Mouse (Mus musculus) cerebellum, adult 8-10 months (tissue): Measurements from ENCODE around the gene Samd1.

Source experiments
- DNase-seq: peaks from one replicate; pipeline ENCODE4 v3.0.0; 2022

The Samd1 gene

GRCm38 (mm10) chr8:84012499-84013165 is 15.2 kb downstream of the Samd1 start:
- DNase-seq: no peak

GRCm38 (mm10) chr8:84015833-84016232 is 18.4 kb downstream of the Samd1 start:
- DNase-seq: no peak

DNA sequence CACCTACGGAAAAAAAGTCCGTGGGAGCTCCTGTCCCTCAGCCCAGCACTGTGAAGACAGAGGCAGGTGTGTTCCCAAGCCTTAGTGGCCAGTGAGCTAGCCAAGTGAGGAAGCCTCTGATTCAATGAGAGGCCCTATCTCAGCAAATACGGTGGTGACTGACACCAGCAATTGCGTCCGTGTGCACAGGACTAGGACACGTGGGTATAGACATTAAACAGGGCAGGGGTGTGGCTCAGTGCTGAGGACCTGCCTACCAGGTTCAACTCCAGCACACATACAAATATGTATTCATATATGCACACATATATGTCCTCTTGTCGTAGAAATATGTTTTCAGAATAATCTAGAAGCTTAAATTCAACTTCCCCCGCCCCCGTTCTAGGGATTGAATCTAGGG is 22.3 kb downstream of the Samd1 start:
- no peak for DNase-seq

- DNase-seq: no peak
Observed at GRCm38 (mm10) chr8:84021096-84021495, 23.6 kb downstream of the Samd1 start, which contains the start of gene Palm3. Palm3 (plus strand) TSS chr8:84021471.

DNA sequence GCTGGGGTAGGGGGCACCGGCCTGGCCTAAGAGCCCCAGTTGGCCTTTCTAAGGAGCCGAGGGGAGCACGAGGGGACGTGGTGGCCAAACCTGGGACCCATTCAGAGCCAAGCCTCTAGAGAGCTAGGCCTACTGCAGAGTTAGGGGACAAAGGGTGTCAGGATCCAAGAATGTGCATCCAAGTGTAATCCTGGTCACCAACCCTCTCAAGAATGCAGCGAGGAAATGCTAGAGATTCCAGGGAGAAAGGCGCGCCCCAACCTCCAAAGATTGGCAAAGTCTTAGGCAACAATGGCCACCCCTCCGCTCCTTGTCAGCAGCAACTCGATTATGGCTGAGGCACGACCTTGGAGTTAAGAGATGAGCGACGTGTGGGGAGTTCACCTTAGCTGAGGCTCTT is 24.1 kb downstream of the Samd1 start:
- DNase-seq: no peak

DNA sequence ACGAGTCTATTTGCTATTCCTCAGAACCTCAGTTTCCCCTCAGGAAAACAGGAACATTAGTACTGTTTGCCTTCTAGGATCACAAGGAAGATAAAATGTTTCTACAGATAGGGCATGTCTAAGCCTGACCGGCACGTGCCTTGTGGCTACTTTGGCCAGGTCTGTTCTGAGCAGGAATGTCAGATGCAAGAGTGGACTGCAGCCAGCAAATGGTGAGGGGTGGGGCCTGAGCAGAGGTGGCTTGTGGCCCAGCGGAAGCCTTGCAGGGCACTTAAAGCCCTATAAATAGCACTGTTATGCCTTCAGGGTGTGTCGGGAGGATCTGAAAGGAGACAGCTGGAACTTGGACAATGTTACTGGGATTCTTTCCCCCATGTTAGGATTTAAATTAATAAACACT is 25.6 kb downstream of the Samd1 start:
- DNase-seq: no peak

GRCm38 (mm10) chr8:84023631-84024030 is 26.2 kb downstream of the Samd1 start:
- DNase-seq: no peak

GRCm38 (mm10) chr8:84024171-84024570 is 26.7 kb downstream of the Samd1 start:
- DNase-seq: no peak

DNA sequence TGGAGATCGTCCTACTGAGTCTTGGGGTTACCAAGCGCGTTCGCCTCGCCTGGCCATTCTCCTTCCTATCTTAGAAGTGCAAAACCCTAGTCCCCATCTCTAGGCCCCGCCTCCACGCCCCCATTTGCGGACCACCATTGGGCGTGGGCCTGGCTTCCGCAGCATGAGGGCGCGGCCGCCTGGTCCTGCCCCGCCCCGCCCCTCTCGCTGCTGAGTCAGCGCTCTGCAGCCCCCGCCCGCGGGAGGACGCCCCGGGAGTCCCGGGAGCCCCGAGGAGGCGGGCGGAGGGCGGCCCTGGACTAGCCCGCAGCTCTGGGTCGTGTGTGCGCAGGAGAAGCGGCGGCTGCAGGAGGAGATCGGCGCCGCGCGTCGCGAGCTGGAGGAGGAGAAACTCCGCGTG is 28.4 kb downstream of the Samd1 start:
- no peak for DNase-seq

DNA sequence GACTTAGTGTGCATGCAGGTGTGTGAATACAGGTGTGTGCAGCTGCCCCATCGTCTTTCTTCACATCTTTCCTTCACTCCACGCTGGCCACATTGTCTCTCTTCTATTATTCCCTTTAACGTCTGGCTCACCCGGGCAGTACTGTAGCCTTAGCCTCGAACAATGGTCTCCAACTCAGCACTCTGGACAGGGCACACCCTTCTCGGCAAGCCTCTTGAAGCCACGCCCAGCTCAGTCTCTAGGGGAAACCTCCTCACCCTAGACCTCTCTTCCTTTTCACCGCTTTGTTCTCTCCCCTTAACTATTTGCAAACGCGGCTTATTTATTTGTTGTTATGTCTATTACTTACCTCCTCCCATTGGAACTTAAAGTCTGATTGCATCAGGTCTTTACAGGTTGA is 30.0 kb downstream of the Samd1 start:
- no peak for DNase-seq

- no peak for DNase-seq
Observed at GRCm38 (mm10) chr8:84029272-84029671, 31.8 kb downstream of the Samd1 start.

DNA sequence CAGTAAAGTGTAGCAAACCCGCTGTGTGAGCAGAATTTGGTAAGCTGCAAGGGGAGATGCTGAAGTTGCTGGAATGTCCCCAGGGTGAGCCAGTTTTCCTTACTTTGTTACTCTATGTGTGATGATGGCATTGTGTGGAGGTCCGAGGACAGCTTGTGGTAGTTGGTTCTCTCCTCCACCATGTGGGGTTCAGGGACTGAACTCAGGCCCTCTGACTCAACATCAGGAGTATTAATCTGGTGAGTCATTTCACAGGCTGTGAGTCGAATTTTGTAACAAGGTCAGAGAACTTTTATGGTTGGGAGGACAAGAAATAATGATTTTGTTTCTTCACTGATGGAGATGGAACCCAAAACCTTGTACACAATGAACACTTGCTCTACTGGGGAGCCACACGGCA is 35.3 kb downstream of the Samd1 start:
- DNase-seq: no peak

- no peak for DNase-seq
Observed at GRCm38 (mm10) chr8:84038015-84038414, 40.5 kb downstream of the Samd1 start.

DNA sequence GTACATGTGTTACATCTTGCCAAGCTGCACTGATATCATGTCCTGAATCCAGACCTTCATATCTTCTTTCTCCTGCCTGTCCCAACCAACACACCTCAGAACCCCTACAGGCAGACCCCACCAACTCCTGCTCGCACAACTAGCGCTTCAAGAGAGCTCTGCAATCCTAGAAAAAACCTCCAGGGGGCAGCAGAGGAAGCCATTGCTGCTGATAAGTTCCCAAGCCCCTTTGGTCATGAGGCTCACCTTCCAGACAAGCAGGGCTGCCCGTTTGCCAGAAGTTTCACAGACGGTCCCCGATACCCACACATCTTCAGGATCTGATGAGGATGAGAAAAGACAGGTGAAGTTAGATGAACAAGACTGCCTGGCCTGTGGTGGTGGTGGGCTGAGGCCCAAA is 41.6 kb downstream of the Samd1 start:
- DNase-seq: peak; percentile 75

DNA sequence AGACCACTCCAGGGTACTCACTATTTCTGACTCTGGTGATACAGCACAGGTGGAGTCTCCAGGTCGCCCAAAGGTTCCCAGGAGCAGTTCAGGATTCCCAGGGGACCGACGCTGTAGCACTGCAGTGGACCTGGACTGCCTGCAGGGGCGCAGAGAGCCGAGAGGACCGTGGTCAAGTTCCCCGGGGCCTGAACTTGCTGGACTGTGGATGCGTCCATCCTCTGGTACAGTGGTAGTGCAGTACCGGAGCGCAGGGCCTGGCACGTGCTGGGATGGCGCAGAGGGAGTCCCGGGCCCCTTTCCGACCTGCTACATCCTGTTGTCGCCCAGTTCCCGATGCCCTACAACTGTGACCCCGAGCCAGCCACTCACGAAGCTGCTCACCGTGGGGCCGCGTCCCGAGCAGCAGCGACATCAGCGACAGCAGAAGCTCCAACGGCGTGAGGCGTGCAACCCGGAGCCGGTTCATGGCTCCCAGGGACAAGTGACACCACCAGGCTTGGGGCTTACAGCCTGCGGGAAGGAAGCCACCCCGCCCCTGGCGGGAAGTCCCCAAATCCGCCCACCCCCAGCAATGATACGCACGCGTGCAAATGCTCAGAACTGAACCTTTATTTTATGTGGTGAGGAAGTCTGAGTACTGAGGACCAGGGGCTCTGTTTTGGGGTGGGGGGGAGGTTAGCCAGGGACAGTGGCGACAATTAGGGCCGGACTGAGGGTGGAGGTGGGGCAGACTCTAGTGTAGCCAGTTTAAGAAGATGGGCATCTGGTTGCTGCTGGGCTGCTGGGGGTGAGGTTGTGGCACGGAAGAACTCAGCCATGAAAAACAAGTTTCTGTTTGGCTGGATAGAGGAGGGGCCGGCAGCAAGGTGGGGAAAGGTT is 44.8 kb downstream of the Samd1 start, which contains the start of gene Il27ra:
Gene Il27ra, minus strand, starts transcription at position 524 of the 882 bp plus-strand sequence.
- no peak for DNase-seq

DNA sequence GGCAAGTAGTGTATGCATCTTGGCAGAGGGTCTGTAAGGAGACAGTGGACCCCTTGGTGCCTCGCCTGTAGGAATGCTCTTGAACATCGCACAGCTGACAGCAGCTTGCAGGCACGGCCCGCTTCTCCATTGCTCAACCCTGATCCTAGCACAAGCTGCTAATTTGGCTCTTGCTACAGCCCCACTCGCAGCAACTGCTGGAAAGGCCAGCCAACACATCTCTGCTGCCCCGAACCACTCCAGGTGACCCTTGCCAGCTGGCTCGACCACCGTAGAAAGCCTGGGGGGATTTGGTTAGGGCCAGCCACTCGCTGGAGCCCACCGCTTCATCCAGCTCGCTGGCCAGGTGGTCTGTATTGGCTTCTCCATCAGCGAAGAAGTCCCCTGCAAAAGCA is 45.5 kb downstream of the Samd1 start:
- DNase-seq: no peak

- no peak for DNase-seq
Observed at GRCm38 (mm10) chr8:84044103-84044502, 46.6 kb downstream of the Samd1 start.

DNA sequence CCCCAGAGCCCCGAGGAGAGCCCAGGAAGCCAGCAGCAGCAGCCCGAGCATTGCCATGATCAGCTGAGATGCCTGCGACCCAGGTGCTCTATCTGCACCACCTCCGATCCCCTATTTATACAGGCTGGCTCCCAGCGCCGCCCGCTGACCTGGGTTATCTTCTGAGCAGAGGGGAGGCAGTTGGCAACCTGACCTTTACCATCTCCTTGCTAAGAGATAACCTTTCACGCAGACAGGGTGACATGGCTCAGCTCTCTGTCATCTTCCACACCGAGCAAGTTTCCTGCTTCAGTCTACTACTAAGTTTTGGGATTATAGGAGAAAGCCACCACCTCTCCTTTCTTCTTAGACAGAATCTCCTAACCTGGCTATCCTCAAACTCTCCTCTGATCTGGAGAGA is 47.4 kb downstream of the Samd1 start, which contains the start of gene Rln3:
Gene Rln3, minus strand, starts transcription at position 101 of the 400 bp plus-strand sequence.
- DNase-seq: no peak

DNA sequence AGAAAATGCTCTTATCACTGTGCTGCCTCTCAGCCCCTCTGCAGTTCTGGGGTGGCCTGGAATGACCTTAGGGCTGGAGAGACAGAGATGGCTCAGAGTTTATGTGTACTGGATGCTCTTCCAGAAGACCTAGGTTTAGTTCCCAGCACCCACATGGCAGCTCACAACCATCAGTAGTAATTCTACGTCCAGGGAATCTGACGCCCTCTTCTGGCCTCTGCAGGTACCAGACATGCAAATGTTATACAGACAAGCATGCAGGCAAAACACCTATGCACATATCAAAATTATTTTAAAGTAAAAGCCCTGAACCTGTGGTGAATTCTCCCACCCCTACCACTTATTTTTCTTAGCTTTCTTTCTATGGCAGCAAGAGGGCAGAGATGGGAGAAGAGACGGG is 49.0 kb downstream of the Samd1 start:
- no peak for DNase-seq

- DNase-seq: no peak
Observed at GRCm38 (mm10) chr8:84048171-84048570, 50.7 kb downstream of the Samd1 start.
